Mouse (Mus musculus) MEL (cell line): ENCODE measurements at regions not wholly inside any gene's neighbourhood (a gene's known extent, or its start where the extent isn't known, plus 50 kb on each side); places are given as distances from the start of the nearest gene placed in this dataset.

Source experiments
- DNase-seq: peaks from one replicate; pipeline ENCODE4 v3.0.0; 2011; ENCODE audit warnings: low read depth, low spot score
- H3K27ac ChIP-seq: 2 replicates; pipeline ENCODE4 v1.5.1; 2012; ENCODE audit warnings: low read depth, mild to moderate bottlenecking, control low read depth, low read length, moderate library complexity; ENCODE audit not compliant: control insufficient read depth
- H3K27me3 ChIP-seq, 2 experiments: fragments of 150-350 bp in 1 of 2; sonication (generic) in 1 of 2; 2 replicates each; pipeline ENCODE4 v1.6.1; 2012; ENCODE audit warnings: low read length in 2 of 2, mild to moderate bottlenecking in 2 of 2, improper control_type of control experiment in 1 of 2, moderate library complexity in 1 of 2; ENCODE audit not compliant: insufficient read depth in 2 of 2, control insufficient read depth in 1 of 2
- H3K36me3 ChIP-seq, 2 experiments: 2 replicates each; pipeline ENCODE4 v1.6.1; 2012 to 2014; ENCODE audit warnings: low read length in 2 of 2, improper control_type of control experiment in 1 of 2, inconsistent platforms in 1 of 2, mild to moderate bottlenecking in 1 of 2; ENCODE audit not compliant: insufficient read depth in 2 of 2, control insufficient read depth in 1 of 2
- H3K4me1 ChIP-seq, 2 experiments: fragments of 150-350 bp in 1 of 2; sonication (generic) in 1 of 2; 2 replicates each; pipeline ENCODE4 v1.6.1; 2012; ENCODE audit warnings: low read length in 2 of 2, improper control_type of control experiment in 1 of 2, mild to moderate bottlenecking in 1 of 2; ENCODE audit not compliant: insufficient read depth in 2 of 2, control insufficient read depth in 1 of 2
- H3K4me3 ChIP-seq, 2 experiments: fragments of 150-350 bp in 1 of 2; sonication (generic) in 1 of 2; 2 replicates each; pipeline ENCODE4 v1.5.1; 2012; ENCODE audit warnings: low read depth in 2 of 2, low read length in 2 of 2, mild to moderate bottlenecking in 2 of 2, moderate library complexity in 2 of 2, control low read depth in 1 of 2, improper control_type of control experiment in 1 of 2; ENCODE audit not compliant: control insufficient read depth in 1 of 2, insufficient read depth in 1 of 2
- H3K79me2 ChIP-seq: 2 replicates; pipeline ENCODE4 v1.6.1; 2012; ENCODE audit warnings: mild to moderate bottlenecking, low read length, moderate library complexity; ENCODE audit not compliant: control insufficient read depth, poor library complexity, insufficient read depth
- H3K9ac ChIP-seq: 2 replicates; pipeline ENCODE4 v1.6.1; 2012; ENCODE audit warnings: low read depth, mild to moderate bottlenecking, control low read depth, low read length, moderate library complexity; ENCODE audit not compliant: control insufficient read depth, poor library complexity, severe bottlenecking
- H3K9me3 ChIP-seq: fragments of 150-350 bp; sonication (generic); replicated peaks from 2 replicates; pipeline ENCODE4 v1.6.1; 2012; ENCODE audit warnings: mild to moderate bottlenecking, low read length, improper control_type of control experiment, moderate library complexity; ENCODE audit not compliant: insufficient read depth
- CTCF ChIP-seq, 3 experiments: IDR thresholded peaks in 2 of 3; conservative IDR thresholded peaks in 1 of 3; 2 replicates each; pipeline ENCODE4 v1.5.1; 2011 to 2012; ENCODE audit warnings: low read length in 3 of 3, low read depth in 2 of 3, mild to moderate bottlenecking in 2 of 3, improper control_type of control experiment in 1 of 3, inconsistent platforms in 1 of 3, mixed read lengths in 1 of 3, moderate library complexity in 1 of 3; ENCODE audit not compliant: control insufficient read depth in 1 of 3, insufficient read depth in 1 of 3, poor library complexity in 1 of 3, severe bottlenecking in 1 of 3
- ELF1 ChIP-seq: IDR thresholded peaks from 2 replicates; pipeline ENCODE4 v1.6.1; 2014; ENCODE audit warnings: low read depth, mild to moderate bottlenecking, inconsistent platforms, low read length, improper control_type of control experiment, moderate library complexity
- MYB ChIP-seq: IDR thresholded peaks from 2 replicates; pipeline ENCODE4 v1.6.1; 2011; ENCODE audit warnings: mild to moderate bottlenecking, low read depth, low read length, improper control_type of control experiment
- NRF1 ChIP-seq: IDR thresholded peaks from 2 replicates; pipeline ENCODE4 v1.6.1; 2014; ENCODE audit warnings: low read depth, mild to moderate bottlenecking, inconsistent platforms, low read length, improper control_type of control experiment, moderate library complexity; ENCODE audit not compliant: poor library complexity, insufficient read depth, severe bottlenecking
- POLR2AphosphoS5 ChIP-seq: IDR thresholded peaks from 2 replicates; pipeline ENCODE4 v1.6.1; 2012; ENCODE audit warnings: low read depth, borderline replicate concordance, mild to moderate bottlenecking, inconsistent platforms, low read length, moderate library complexity, mixed read lengths
- RAD21 ChIP-seq: IDR thresholded peaks from 2 replicates; pipeline ENCODE4 v1.6.1; 2011; ENCODE audit warnings: mild to moderate bottlenecking, low read depth, low read length, improper control_type of control experiment
- USF1 ChIP-seq: IDR thresholded peaks from 2 replicates; pipeline ENCODE4 v1.6.1; 2014; ENCODE audit warnings: low read depth, mild to moderate bottlenecking, inconsistent platforms, low read length, improper control_type of control experiment, moderate library complexity
- ZC3H11A ChIP-seq: IDR thresholded peaks from 2 replicates; pipeline ENCODE4 v1.6.1; 2012; ENCODE audit warnings: low read depth, mild to moderate bottlenecking, inconsistent platforms, low read length, improper control_type of control experiment

- Histone ChIP-seq H3K27me3 (peaks cover 0 to 2% of the 10 kb centered on the region in 2 experiments; a peak in 1 of 4 replicates), H3K9ac (no peak overlapping the region), H3K79me2 (no peaks in the 10 kb centered on the region), H3K4me3 (no peak overlapping the region), H3K36me3 (no peaks in the 10 kb centered on the region), H3K27ac (no peak overlapping the region), H3K4me1 (no peaks in the 10 kb centered on the region)
- no peak for DNase-seq
- no peak for TF ChIP-seq POLR2AphosphoS5
- no peak for TF ChIP-seq NRF1
- TF ChIP-seq USF1 = no peak
- TF ChIP-seq ELF1 = no peak
- TF ChIP-seq CTCF (IDR thresholded peaks at IDR 0.05 in 2 of 3, conservative IDR thresholded peaks at IDR 0.05 in 1 of 3; ENCODE audit: control insufficient read depth in 1 of 3, insufficient read depth in 1 of 3, low read depth in 2 of 3, low read length in 3 of 3, poor library complexity in 1 of 3, severe bottlenecking in 1 of 3) = no peak
- TF ChIP-seq, all 39 proteins: peak for 0
- no peaks in the 10 kb centered on the region for H3K9me3 ChIP-seq
Observed at GRCm38 (mm10) chr14:76700190-76700589, 143.5 kb upstream of the Serp2 start.

GRCm38 (mm10) chr14:76698718-76699402, 142.2 kb upstream of the Serp2 start:
- no peak for DNase-seq
- Histone ChIP-seq H3K4me1 (peaks cover 4 to 11% of the 10 kb centered on the region in 2 experiments; a peak in 2 of 4 replicates), H3K36me3 (peaks cover 0 to 4% of the 10 kb centered on the region in 2 experiments; a peak in 2 of 4 replicates), H3K4me3 (no peak overlapping the region), H3K9me3 (no peaks in the 10 kb centered on the region), H3K79me2 (no peaks in the 10 kb centered on the region), H3K27ac (no peak overlapping the region), H3K9ac (no peak overlapping the region), H3K27me3 (0 out of 4 replicates have a peak, but pooled peaks cover 0 to 2% of the 10 kb centered on the region in 2 experiments)
- TF ChIP-seq ZC3H11A = no peak

GRCm38 (mm10) chr14:76696729-76697128, 140.0 kb upstream of the Serp2 start:
- H3K9me3 ChIP-seq = no peaks in the 10 kb centered on the region
- no peak overlapping the region for H3K27ac ChIP-seq
- no peak overlapping the region for H3K9ac ChIP-seq
- no peak for DNase-seq
- no peaks in the 10 kb centered on the region for H3K27me3 ChIP-seq
- H3K4me1 ChIP-seq = peaks cover 4 to 11% of the 10 kb centered on the region in 2 experiments; a peak in 2 of 4 replicates
- H3K79me2 ChIP-seq = no peaks in the 10 kb centered on the region
- H3K36me3 ChIP-seq = peaks cover 0 to 4% of the 10 kb centered on the region in 2 experiments; a peak in 2 of 4 replicates
- TF ChIP-seq RAD21 = no peak
- TF ChIP-seq MYB = no peak
- TF ChIP-seq, all 39 proteins: peak for 0
- no peak overlapping the region for H3K4me3 ChIP-seq
